Mouse (Mus musculus) forebrain, embryonic 14.5 days (tissue): ENCODE measurements at regions not wholly inside any gene's neighbourhood (a gene's known extent, or its start where the extent isn't known, plus 50 kb on each side); places are given as distances from the start of the nearest gene placed in this dataset.

ENCODE experiments used
- ATAC-seq: fragments of 200-750 bp; cut with Nextera tagmentation; 2 replicates; pipeline ENCODE4 v1.8.0; 2017; ENCODE audit warnings: mild to moderate bottlenecking, moderate library complexity
- DNase-seq: peaks from one replicate; pipeline ENCODE4 v3.0.0-alpha.2; 2015; ENCODE audit warnings: low spot score
- H3K27ac ChIP-seq: fragments of 300-500 bp; sonication (generic); 2 replicates; pipeline ENCODE4 v1.5.1; 2014; ENCODE audit warnings: low read depth, mild to moderate bottlenecking, control low read depth, low read length, moderate library complexity
- H3K27me3 ChIP-seq: fragments of 300-500 bp; sonication (generic); replicated peaks from 2 replicates; pipeline ENCODE4 v1.6.1; 2014; ENCODE audit warnings: low read length, control low read depth, mixed read lengths; ENCODE audit not compliant: control insufficient read depth, insufficient read depth
- H3K36me3 ChIP-seq: fragments of 300-500 bp; sonication (generic); 2 replicates; pipeline ENCODE4 v1.6.1; 2014; ENCODE audit warnings: low read length, control low read depth; ENCODE audit not compliant: control insufficient read depth, insufficient read depth
- H3K4me1 ChIP-seq: fragments of 300-500 bp; sonication (generic); 2 replicates; pipeline ENCODE4 v1.6.1; 2014; ENCODE audit warnings: antibody characterized with exemption, low read length, control low read depth; ENCODE audit not compliant: control insufficient read depth, insufficient read depth
- H3K4me2 ChIP-seq: fragments of 300-500 bp; sonication (generic); 2 replicates; pipeline ENCODE4 v1.6.1; 2014; ENCODE audit warnings: mild to moderate bottlenecking, control low read depth, low read length
- H3K4me3 ChIP-seq: fragments of 300-500 bp; sonication (generic); 2 replicates; pipeline ENCODE4 v1.5.1; 2014; ENCODE audit warnings: low read depth, low read length, control low read depth
- H3K9ac ChIP-seq: fragments of 300-500 bp; sonication (generic); 2 replicates; pipeline ENCODE4 v1.6.1; 2014; ENCODE audit warnings: mild to moderate bottlenecking, low read length, control low read depth, moderate library complexity
- H3K9me3 ChIP-seq: fragments of 300-500 bp; sonication (generic); replicated peaks from 2 replicates; pipeline ENCODE4 v1.6.1; 2016; ENCODE audit warnings: low read length, control low read depth, mixed read lengths; ENCODE audit not compliant: control insufficient read depth
- WGBS: fragments of 180-500 bp; shearing (Covaris S2); extraction: QIAGEN DNeasy Blood & Tissue Kit; methylation state at CpG from one replicate; pipeline ENCODE4 v1.1.7; 2014; 5-methylcytosine and 5-hydroxymethylcytosine counted together

GRCm38 (mm10) chr10:68655491-68655890 lies 68.0 kb upstream of the Tmem26 start:
- 80% methylated on average over 2 of the region's 2 CpGs for WGBS

GRCm38 (mm10) chr10:68666094-68666493 lies 57.4 kb upstream of the Tmem26 start:
- ATAC-seq = no peak
- no peak overlapping the region for H3K27ac ChIP-seq

More at GRCm38 (mm10) chr10:68655491-68655890, 68.0 kb upstream of the Tmem26 start:
- ATAC-seq (no peak), DNase-seq (no peak)
- H3K9me3 ChIP-seq = no peaks in the 10 kb centered on the region
- H3K4me2 ChIP-seq = no peak overlapping the region
- no peaks in the 10 kb centered on the region for H3K27me3 ChIP-seq
- H3K4me3 ChIP-seq = no peak overlapping the region
- H3K27ac ChIP-seq = no peak overlapping the region
- H3K4me1 ChIP-seq = no peaks in the 10 kb centered on the region
- no peaks in the 10 kb centered on the region for H3K36me3 ChIP-seq
- H3K9ac ChIP-seq = no peak overlapping the region

GRCm38 (mm10) chr10:68669330-68669729 lies 54.1 kb upstream of the Tmem26 start:
- 0 out of 2 replicates have a peak, but pooled peaks cover 6% of the 10 kb centered on the region for H3K4me1 ChIP-seq
- DNase-seq (peak; percentile 55), ATAC-seq (no peak)
- no peaks in the 10 kb centered on the region for H3K9me3 ChIP-seq
- no peak overlapping the region for H3K4me2 ChIP-seq
- 64% methylated on average over 6 of the region's 6 CpGs for WGBS
- no peak overlapping the region for H3K4me3 ChIP-seq
- no peaks in the 10 kb centered on the region for H3K27me3 ChIP-seq
- H3K27ac ChIP-seq = no peak overlapping the region
- H3K9ac ChIP-seq = no peak overlapping the region
- no peaks in the 10 kb centered on the region for H3K36me3 ChIP-seq

More at GRCm38 (mm10) chr10:68666094-68666493, 57.4 kb upstream of the Tmem26 start:
- no peak for DNase-seq
- Histone ChIP-seq H3K27me3 (no peaks in the 10 kb centered on the region), H3K36me3 (no peaks in the 10 kb centered on the region), H3K9ac (no peak overlapping the region), H3K9me3 (no peaks in the 10 kb centered on the region), H3K4me3 (no peak overlapping the region), H3K4me2 (no peak overlapping the region), H3K4me1 (0 out of 2 replicates have a peak, but pooled peaks cover 6% of the 10 kb centered on the region)
- WGBS = 95% methylated on average over 3 of the region's 3 CpGs

GRCm38 (mm10) chr10:68669992-68670391 lies 53.5 kb upstream of the Tmem26 start:
- Histone ChIP-seq H3K9me3 (no peaks in the 10 kb centered on the region), H3K4me2 (no peak overlapping the region), H3K9ac (no peak overlapping the region), H3K4me3 (no peak overlapping the region), H3K4me1 (0 out of 2 replicates have a peak, but pooled peaks cover 6% of the 10 kb centered on the region), H3K36me3 (no peaks in the 10 kb centered on the region), H3K27ac (peak overlapping the region; percentile 63; the same call in 1 of the 2 replicates), H3K27me3 (no peaks in the 10 kb centered on the region)
- 40% methylated on average over 3 of the region's 3 CpGs for WGBS
- ATAC-seq (peak; percentile 58), DNase-seq (peak; percentile 33)

DNA sequence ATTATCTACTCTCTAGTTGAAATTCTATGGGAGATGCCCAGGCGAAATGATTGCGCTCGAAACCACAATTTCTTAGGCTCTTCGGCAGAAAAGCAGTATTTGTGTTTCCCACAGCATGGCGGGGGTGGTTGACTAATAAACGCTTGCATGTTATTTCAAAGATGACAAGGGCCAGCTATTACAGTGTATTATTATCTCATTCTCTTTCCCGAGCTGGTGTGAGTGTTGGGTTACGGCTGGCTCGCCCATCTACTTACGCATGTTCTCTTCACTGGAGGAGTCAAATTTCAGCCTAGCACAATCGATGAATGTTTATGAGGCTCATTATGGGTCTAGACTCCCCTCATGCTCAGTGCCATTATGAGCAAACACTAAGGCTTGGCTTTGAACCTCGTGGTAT lies 51.2 kb upstream of the Tmem26 start:
- Histone ChIP-seq H3K27ac (no peak overlapping the region), H3K9ac (no peak overlapping the region), H3K4me2 (no peak overlapping the region), H3K36me3 (no peaks in the 10 kb centered on the region), H3K4me1 (0 out of 2 replicates have a peak, but pooled peaks cover 6% of the 10 kb centered on the region), H3K4me3 (no peak overlapping the region), H3K27me3 (no peaks in the 10 kb centered on the region), H3K9me3 (no peaks in the 10 kb centered on the region)
- DNase-seq (peak; percentile 13), ATAC-seq (no peak)
- WGBS = 66% methylated on average over 12 of the region's 12 CpGs

GRCm38 (mm10) chr10:68673102-68673872 lies 50.2 kb upstream of the Tmem26 start:
- peak; percentile 46 for DNase-seq
- 79% methylated on average over 9 of the region's 9 CpGs for WGBS
- Histone ChIP-seq H3K4me1 (0 out of 2 replicates have a peak, but pooled peaks cover 6% of the 10 kb centered on the region), H3K27me3 (no peaks in the 10 kb centered on the region), H3K36me3 (no peaks in the 10 kb centered on the region), H3K4me3 (no peak overlapping the region), H3K9ac (no peak overlapping the region), H3K4me2 (no peak overlapping the region), H3K9me3 (no peaks in the 10 kb centered on the region), H3K27ac (no peak overlapping the region; the same call in 1 of the 2 replicates)
- no peak for ATAC-seq
